Mouse (Mus musculus) ES-Bruce4 (cell line): Measurements from ENCODE around the gene Htr1d. TPM values are rescaled to one million over a fixed set of nuclear protein-coding genes. Genes with fewer than 3 reads are reported as not detected.
A peak's percentile ranks its signal among the peaks of the same experiment; 100 is the strongest.

Experiments
- H3K27ac ChIP-seq: 2 replicates; pipeline ENCODE4 v1.5.1; 2012; ENCODE audit warnings: low read length, inconsistent platforms; ENCODE audit not compliant: insufficient read depth
- H3K27me3 ChIP-seq: 2 replicates; pipeline ENCODE4 v1.6.1; 2012; ENCODE audit warnings: mild to moderate bottlenecking, low read length, inconsistent platforms; ENCODE audit not compliant: control insufficient read depth, poor library complexity, insufficient read depth, severe bottlenecking
- H3K36me3 ChIP-seq: 2 replicates; pipeline ENCODE4 v1.6.1; 2012; ENCODE audit warnings: inconsistent platforms, mild to moderate bottlenecking, low read length, moderate library complexity; ENCODE audit not compliant: control insufficient read depth, poor library complexity, insufficient read depth, severe bottlenecking
- H3K4me1 ChIP-seq: one replicate; pipeline ENCODE4 v1.8.1; 2011; ENCODE audit warnings: low read length; ENCODE audit not compliant: control insufficient read depth, insufficient read depth
- H3K4me3 ChIP-seq: 2 replicates; pipeline ENCODE4 v1.5.1; 2011; ENCODE audit warnings: low read depth, mild to moderate bottlenecking, low read length
- H3K9ac ChIP-seq: 2 replicates; pipeline ENCODE4 v1.6.1; 2012; ENCODE audit warnings: low read depth, mild to moderate bottlenecking, inconsistent platforms; ENCODE audit not compliant: poor library complexity, severe bottlenecking
- H3K9me3 ChIP-seq: replicated peaks from 2 replicates; pipeline ENCODE4 v1.6.1; 2012; ENCODE audit warnings: mild to moderate bottlenecking, low read length, inconsistent platforms; ENCODE audit not compliant: control insufficient read depth, poor library complexity, insufficient read depth, severe bottlenecking
- CTCF ChIP-seq: IDR thresholded peaks from one replicate; pipeline ENCODE4 v1.8.1; 2011; ENCODE audit warnings: low read depth, low read length
- EP300 ChIP-seq: IDR thresholded peaks from 2 replicates; pipeline ENCODE4 v1.6.1; 2011; ENCODE audit warnings: low read depth, low read length; ENCODE audit not compliant: insufficient read depth
- POLR2A ChIP-seq: IDR thresholded peaks from one replicate; pipeline ENCODE4 v1.8.1; 2011; ENCODE audit warnings: low read length; ENCODE audit not compliant: insufficient read depth
- polyA plus RNA-seq: library from polyadenylated mRNA; stranded (reverse); fragments of >200 nt; gene quantifications from 2 replicates; pipeline ENCODE4 v1.2.4, GENCODE M21; 2011; ENCODE audit warnings: low read depth; ENCODE audit not compliant: missing spikeins, insufficient read depth, insufficient read length

Htr1d gene
- polyA plus RNA-seq: 1.1 and 1.2 TPM in 2 replicates

DNA sequence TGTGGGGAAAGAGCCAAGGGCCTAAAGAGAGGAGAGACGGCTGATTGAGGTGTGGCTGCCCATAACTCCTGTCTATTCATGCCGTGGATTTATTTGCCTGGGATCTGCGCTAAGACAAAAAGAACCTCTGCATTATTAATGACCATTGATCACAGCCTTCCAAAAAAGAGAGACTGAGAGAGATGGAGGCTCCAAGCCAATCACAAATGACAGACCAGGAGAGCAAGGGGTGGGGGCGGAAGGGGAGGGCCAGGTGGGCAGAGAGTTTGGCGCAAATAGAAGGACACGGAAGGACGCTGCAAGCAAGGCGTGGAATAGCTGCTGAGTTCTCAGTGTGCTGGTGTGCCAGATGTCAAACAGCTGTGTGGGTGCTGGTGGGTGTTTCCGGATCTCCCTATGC lies at the start of gene Htr1d:
Gene Htr1d, plus strand, starts transcription at position 301 of the 400 bp plus-strand sequence.
- TF ChIP-seq CTCF (no peak), EP300 (no peak), POLR2A (no peak)
- Histone ChIP-seq H3K4me3 (peak within 1 kb of the TSS; percentile 59), H3K9me3 (no peaks in the 10 kb centered on the region), H3K9ac (peak within 1 kb of the TSS; percentile 29; the same call in 1 of the 2 replicates), H3K36me3 (no peaks in the 10 kb centered on the region), H3K27me3 (peaks cover 4% of the 10 kb centered on the region; the same call in 1 of the 2 replicates), H3K27ac (no peak within 1 kb of the TSS), H3K4me1 (no peaks in the 10 kb centered on the region)

DNA sequence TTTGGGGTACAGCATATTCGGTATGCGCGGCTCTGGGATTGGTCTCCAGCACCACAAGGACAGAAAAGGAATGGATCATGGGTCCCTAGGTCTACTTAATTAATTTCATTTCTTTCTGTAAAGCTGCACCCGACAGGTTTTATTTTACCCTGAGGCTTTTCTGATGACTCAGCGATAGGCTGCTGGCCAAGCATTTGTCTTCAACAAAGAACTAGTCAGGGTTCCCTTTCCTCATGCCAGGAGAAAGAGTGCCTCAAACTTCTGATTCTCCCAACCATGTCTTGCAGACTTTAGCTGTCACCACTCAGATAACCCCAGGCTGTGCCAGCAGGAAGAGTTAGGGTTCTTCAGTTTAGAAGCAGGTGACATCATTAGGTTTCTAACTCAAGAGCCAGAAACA lies 46.3 kb upstream of the Htr1d start:
- TF ChIP-seq POLR2A (no peak), CTCF (no peak), EP300 (no peak)
- Histone ChIP-seq H3K27me3 (no peaks in the 10 kb centered on the region), H3K4me3 (no peak overlapping the region), H3K27ac (no peak overlapping the region), H3K4me1 (no peaks in the 10 kb centered on the region), H3K9ac (no peak overlapping the region), H3K36me3 (no peaks in the 10 kb centered on the region), H3K9me3 (no peaks in the 10 kb centered on the region)

DNA sequence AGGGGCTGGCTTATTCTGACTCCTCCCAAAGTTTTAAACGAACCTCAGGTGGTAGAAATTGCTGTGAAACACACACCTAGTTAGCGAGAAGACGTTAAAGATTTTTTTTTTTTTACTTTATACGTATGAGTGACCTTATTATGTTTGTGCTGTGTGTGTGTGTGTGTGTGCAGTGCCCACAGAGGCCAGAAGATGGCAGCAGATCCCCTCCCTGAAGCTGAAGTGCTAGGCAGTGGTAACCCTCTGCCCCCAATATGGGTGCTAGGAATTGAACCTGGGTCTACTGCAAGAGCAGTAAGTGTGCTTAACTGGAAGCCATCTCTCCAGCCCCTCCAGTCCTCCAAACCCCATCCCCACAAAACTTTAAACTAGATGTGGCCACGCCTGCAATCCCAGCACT lies 40.3 kb upstream of the Htr1d start:
- Histone ChIP-seq H3K27ac (no peak overlapping the region), H3K36me3 (no peaks in the 10 kb centered on the region)
- TF ChIP-seq POLR2A (no peak), CTCF (peak; percentile 82)

DNA sequence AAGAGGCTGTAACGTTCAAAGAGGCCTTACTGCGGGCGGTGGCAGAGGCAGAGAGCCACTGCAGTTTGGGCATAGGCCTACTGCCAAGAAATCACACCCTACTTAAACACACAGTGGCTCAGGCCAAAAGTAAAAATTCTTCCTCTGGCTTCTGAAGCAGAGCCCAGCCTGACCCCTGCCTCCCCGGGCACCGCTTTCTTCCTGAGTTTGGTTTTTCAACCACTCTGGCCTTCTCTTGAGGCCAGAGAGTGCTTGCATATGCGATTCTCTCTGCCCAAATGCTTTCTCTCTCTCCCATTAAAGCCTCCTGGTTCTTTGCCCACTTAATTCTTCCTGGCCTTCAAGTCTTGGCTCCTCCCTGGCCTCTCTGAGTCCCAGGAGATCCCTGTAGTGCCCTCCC lies 39.5 kb upstream of the Htr1d start:
- Histone ChIP-seq H3K9ac (no peak overlapping the region), H3K36me3 (no peaks in the 10 kb centered on the region), H3K27ac (no peak overlapping the region), H3K4me3 (no peak overlapping the region), H3K4me1 (no peaks in the 10 kb centered on the region), H3K27me3 (no peaks in the 10 kb centered on the region), H3K9me3 (no peaks in the 10 kb centered on the region)
- TF ChIP-seq POLR2A: no peak
- no peak for TF ChIP-seq EP300
- TF ChIP-seq CTCF: no peak

More for the DNA sequence above, 40.3 kb upstream of the Htr1d start:
- Histone ChIP-seq H3K4me1 (no peaks in the 10 kb centered on the region), H3K4me3 (no peak overlapping the region), H3K27me3 (no peaks in the 10 kb centered on the region), H3K9ac (no peak overlapping the region), H3K9me3 (no peaks in the 10 kb centered on the region)

DNA sequence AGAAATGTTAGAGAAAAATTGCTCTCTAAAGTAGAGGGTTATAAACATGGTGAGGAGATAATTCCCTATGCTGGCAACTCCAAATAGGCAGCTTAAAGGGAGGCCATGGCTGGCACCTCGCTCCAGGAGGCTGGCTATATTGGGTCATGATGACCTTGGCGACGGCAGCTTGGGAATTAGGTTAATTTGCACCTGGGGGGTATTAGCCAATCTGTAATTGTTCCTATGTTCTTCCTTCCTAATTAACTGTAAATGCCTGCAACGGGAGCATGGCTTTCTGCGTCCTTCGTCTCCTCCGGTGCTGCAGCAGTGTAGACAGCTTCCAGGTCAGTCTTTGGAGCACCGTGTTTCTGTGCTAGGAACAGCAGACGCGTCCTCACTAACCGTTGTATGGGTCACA lies 36.1 kb upstream of the Htr1d start:
- no peak for TF ChIP-seq POLR2A
- TF ChIP-seq CTCF: no peak
- no peak for TF ChIP-seq EP300
- Histone ChIP-seq H3K4me1 (no peaks in the 10 kb centered on the region), H3K9me3 (no peaks in the 10 kb centered on the region), H3K4me3 (no peak overlapping the region), H3K27ac (no peak overlapping the region), H3K36me3 (no peaks in the 10 kb centered on the region), H3K27me3 (no peaks in the 10 kb centered on the region), H3K9ac (no peak overlapping the region)

DNA sequence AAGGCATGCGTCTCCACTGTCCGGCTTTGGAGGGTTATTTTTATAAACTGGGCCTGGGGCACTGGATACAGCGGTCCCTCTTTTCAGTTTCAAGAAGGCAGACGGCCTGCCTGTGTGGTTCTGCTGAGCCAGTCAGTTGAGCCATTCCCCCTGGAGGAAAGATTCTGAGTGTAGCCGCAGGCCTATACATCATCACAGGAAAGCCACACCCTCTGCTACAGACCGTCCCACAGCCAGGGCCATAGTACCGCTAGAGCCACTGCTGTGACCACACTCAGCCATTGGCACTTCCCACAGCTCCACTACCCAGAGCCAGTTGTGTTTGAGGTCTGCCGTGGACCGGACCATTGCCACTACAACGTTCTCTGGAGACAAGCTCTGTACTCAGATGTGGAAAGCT lies 21.5 kb upstream of the Htr1d start:
- H3K27me3 ChIP-seq: no peaks in the 10 kb centered on the region
- no peak overlapping the region for H3K4me3 ChIP-seq
- no peak overlapping the region for H3K9ac ChIP-seq
- no peaks in the 10 kb centered on the region for H3K9me3 ChIP-seq
- no peaks in the 10 kb centered on the region for H3K4me1 ChIP-seq
- H3K36me3 ChIP-seq: no peaks in the 10 kb centered on the region
- TF ChIP-seq EP300 (no peak), POLR2A (no peak), CTCF (no peak)
- no peak overlapping the region for H3K27ac ChIP-seq

DNA sequence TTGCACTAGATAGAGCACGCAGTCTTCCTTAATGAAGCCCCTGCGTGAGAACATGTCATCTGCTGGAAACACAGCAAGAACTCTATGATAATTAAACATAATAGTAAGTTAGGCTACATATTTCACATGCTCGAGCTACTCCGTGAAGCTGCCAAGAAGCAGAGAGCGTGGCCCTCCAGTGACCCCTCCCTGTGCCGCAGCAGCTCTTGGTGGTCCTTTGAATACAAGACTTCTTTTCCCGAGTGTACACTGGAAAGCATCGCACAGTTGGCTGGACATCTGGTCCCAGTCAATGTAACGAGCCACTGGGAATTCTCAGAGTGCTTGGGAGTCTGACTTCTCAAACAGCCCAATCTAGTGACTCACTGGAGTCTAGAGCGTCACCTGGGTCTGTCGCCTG lies 15.5 kb upstream of the Htr1d start:
- TF ChIP-seq EP300: no peak
- no peak for TF ChIP-seq CTCF
- TF ChIP-seq POLR2A: no peak
- Histone ChIP-seq H3K36me3 (no peaks in the 10 kb centered on the region), H3K27ac (no peak overlapping the region), H3K9ac (no peak overlapping the region), H3K4me1 (no peaks in the 10 kb centered on the region), H3K27me3 (no peaks in the 10 kb centered on the region), H3K9me3 (no peaks in the 10 kb centered on the region), H3K4me3 (no peak overlapping the region)
